Mouse (Mus musculus) brain, embryonic 14.5 days (tissue): ENCODE data around the gene Inhbe.

Source experiments
- CTCF ChIP-seq: fragments of 200-500 bp; IDR thresholded peaks from 2 replicates; pipeline ENCODE4 v1.5.1; 2012; ENCODE audit warnings: inconsistent platforms, mild to moderate bottlenecking, moderate library complexity, borderline replicate concordance; ENCODE audit not compliant: insufficient read depth, insufficient read length; ENCODE audit errors: extremely low read depth
- POLR2A ChIP-seq: fragments of 200-500 bp; IDR thresholded peaks from 2 replicates; pipeline ENCODE4 v1.6.1; 2012; ENCODE audit warnings: mild to moderate bottlenecking, inconsistent platforms, borderline replicate concordance; ENCODE audit not compliant: poor library complexity, insufficient read depth, insufficient read length, severe bottlenecking; ENCODE audit errors: extremely low read depth

DNA sequence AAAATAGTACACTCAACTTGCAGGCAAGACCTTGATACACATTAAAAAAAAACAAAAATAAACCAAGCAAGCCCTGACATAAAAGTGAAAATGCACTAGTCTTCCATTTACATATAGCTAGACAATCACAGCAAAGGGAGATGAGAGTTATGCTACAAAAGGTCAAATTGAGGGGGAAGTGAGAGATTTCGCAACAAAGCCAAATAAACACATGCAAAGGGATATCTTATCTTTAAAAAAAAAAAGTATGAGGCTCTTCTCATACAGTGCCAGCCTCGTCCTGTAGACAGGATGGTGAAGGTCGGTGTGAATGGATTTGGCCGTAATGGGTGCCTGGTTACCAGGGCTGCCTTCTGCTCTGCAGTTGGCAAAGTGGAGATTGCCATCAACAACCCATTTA is 41.4 kb downstream of the Inhbe start:
- no peak for TF ChIP-seq POLR2A
- TF ChIP-seq CTCF = no peak
